Mouse (Mus musculus) inflammation-experienced regulatory T-cells, adult 6 months (primary cell): ENCODE results near the gene Itpr1. TPM values are rescaled to one million over a fixed set of nuclear protein-coding genes. Genes with fewer than 3 reads are reported as not detected.

Source experiments
- ATAC-seq: one replicate; pipeline ENCODE4 v1.8.0; 2017
- polyA plus RNA-seq, 3 experiments: library from polyadenylated mRNA; unstranded; fragments of 100-300 nt; shearing (Covaris generic); gene quantifications; one replicate each; pipeline ENCODE4 v1.2.1; 2017

Gene Itpr1
- polyA plus RNA-seq, 3 experiments from 2014 or later: 15.3 to 18.8 (median 17.0) TPM

GRCm38 (mm10) chr6:108278826-108279630, 66.1 kb downstream of the Itpr1 start:
- ATAC-seq: peak; percentile 57

GRCm38 (mm10) chr6:108282131-108282530, 69.2 kb downstream of the Itpr1 start:
- ATAC-seq: no peak

- no peak for ATAC-seq
Measured at GRCm38 (mm10) chr6:108282621-108283020, 69.7 kb downstream of the Itpr1 start.

GRCm38 (mm10) chr6:108284688-108285087, 71.8 kb downstream of the Itpr1 start:
- ATAC-seq: no peak

- no peak for ATAC-seq
Measured at GRCm38 (mm10) chr6:108288979-108289378, 76.1 kb downstream of the Itpr1 start.

GRCm38 (mm10) chr6:108290978-108291377, 78.1 kb downstream of the Itpr1 start:
- no peak for ATAC-seq

- no peak for ATAC-seq
Measured at GRCm38 (mm10) chr6:108291556-108291955, 78.7 kb downstream of the Itpr1 start.

- no peak for ATAC-seq
Measured at GRCm38 (mm10) chr6:108301856-108302255, 89.0 kb downstream of the Itpr1 start.

GRCm38 (mm10) chr6:108303619-108304567, 91.0 kb downstream of the Itpr1 start:
- ATAC-seq: no peak

- ATAC-seq: no peak
Measured at GRCm38 (mm10) chr6:108305171-108305779, 92.4 kb downstream of the Itpr1 start.

GRCm38 (mm10) chr6:108306240-108306639, 93.3 kb downstream of the Itpr1 start:
- no peak for ATAC-seq

- ATAC-seq: peak; percentile 72
Measured at GRCm38 (mm10) chr6:108306910-108307584, 94.2 kb downstream of the Itpr1 start.

GRCm38 (mm10) chr6:108307770-108308169, 94.9 kb downstream of the Itpr1 start:
- no peak for ATAC-seq

- ATAC-seq: peak; percentile 33
Measured at GRCm38 (mm10) chr6:108309391-108310182, 96.7 kb downstream of the Itpr1 start.

GRCm38 (mm10) chr6:108313056-108313455, 100.2 kb downstream of the Itpr1 start:
- no peak for ATAC-seq

- ATAC-seq: peak; percentile 68
Measured at GRCm38 (mm10) chr6:108313997-108314396, 101.1 kb downstream of the Itpr1 start.

- no peak for ATAC-seq
Measured at GRCm38 (mm10) chr6:108316268-108316824, 103.5 kb downstream of the Itpr1 start.

- no peak for ATAC-seq
Measured at GRCm38 (mm10) chr6:108316951-108317350, 104.1 kb downstream of the Itpr1 start.

- no peak for ATAC-seq
Measured at GRCm38 (mm10) chr6:108321653-108322052, 108.8 kb downstream of the Itpr1 start.

GRCm38 (mm10) chr6:108324464-108325025, 111.6 kb downstream of the Itpr1 start:
- peak; percentile 57 for ATAC-seq

- no peak for ATAC-seq
Measured at GRCm38 (mm10) chr6:108325400-108325799, 112.5 kb downstream of the Itpr1 start.
